Mouse (Mus musculus) liver, postnatal 0 days (tissue): ENCODE data around the gene Kcna3. TPM values are rescaled to one million over a fixed set of nuclear protein-coding genes. Genes with fewer than 3 reads are reported as not detected.
A peak's percentile ranks its signal among the peaks of the same experiment; 100 is the strongest.

Experiments used
- ATAC-seq: fragments of 200-750 bp; cut with Nextera tagmentation; 2 replicates; pipeline ENCODE4 v1.8.0; 2017; ENCODE audit warnings: mild to moderate bottlenecking, moderate library complexity
- DNase-seq: peaks from one replicate; pipeline ENCODE4 v3.0.0-alpha.2; 2016
- H3K27ac ChIP-seq: fragments of 300-500 bp; sonication (generic); 2 replicates; pipeline ENCODE4 v1.5.1; 2014; ENCODE audit warnings: antibody characterized with exemption, moderate library complexity, mild to moderate bottlenecking, low read depth
- H3K27me3 ChIP-seq: fragments of 300-500 bp; sonication (generic); 2 replicates; pipeline ENCODE4 v1.6.1; 2014; ENCODE audit warnings: low read length, control low read depth, mixed read lengths; ENCODE audit not compliant: insufficient read depth
- H3K36me3 ChIP-seq: fragments of 300-500 bp; sonication (generic); replicated peaks from 2 replicates; pipeline ENCODE4 v1.6.1; 2014; ENCODE audit warnings: mild to moderate bottlenecking, control low read depth, low read length, moderate library complexity, mixed read lengths; ENCODE audit not compliant: insufficient read depth
- H3K4me1 ChIP-seq: fragments of 300-500 bp; sonication (generic); 2 replicates; pipeline ENCODE4 v1.6.1; 2014; ENCODE audit warnings: antibody characterized with exemption, mild to moderate bottlenecking, control low read depth; ENCODE audit not compliant: insufficient read depth
- H3K4me2 ChIP-seq: fragments of 300-500 bp; sonication (generic); 2 replicates; pipeline ENCODE4 v1.6.1; 2014; ENCODE audit warnings: low read depth, mild to moderate bottlenecking, low read length, moderate library complexity, mixed read lengths
- H3K4me3 ChIP-seq: fragments of 300-500 bp; sonication (generic); 2 replicates; pipeline ENCODE4 v1.5.1; 2014; ENCODE audit warnings: low read depth, low read length
- H3K9ac ChIP-seq: fragments of 300-500 bp; sonication (generic); replicated peaks from 2 replicates; pipeline ENCODE4 v1.6.1; 2014; ENCODE audit warnings: mild to moderate bottlenecking, moderate library complexity
- H3K9me3 ChIP-seq: fragments of 300-500 bp; sonication (generic); 2 replicates; pipeline ENCODE4 v1.6.1; 2016; ENCODE audit warnings: mild to moderate bottlenecking, control low read depth, low read length, mixed read lengths
- CTCF ChIP-seq: sonication (generic); IDR thresholded peaks from 2 replicates; pipeline ENCODE4 v1.5.1; 2016; ENCODE audit warnings: antibody characterized with exemption, low read depth
- EP300 ChIP-seq: IDR thresholded peaks from 2 replicates; pipeline ENCODE4 v1.6.1; 2016; ENCODE audit warnings: antibody characterized with exemption, low read depth, mild to moderate bottlenecking
- WGBS: fragments of 180-500 bp; shearing (Covaris S2); extraction: QIAGEN DNeasy Blood & Tissue Kit; methylation state at CpG from one replicate; pipeline ENCODE4 v1.1.7; 2014; ENCODE audit not compliant: insufficient replicate concordance; 5-methylcytosine and 5-hydroxymethylcytosine counted together
- polyA plus RNA-seq: library from polyadenylated mRNA; unstranded; fragments of >200 nt; fragmentation: Nextera tagmentation; extraction: Ambion mirVana; gene quantifications from 2 replicates; pipeline ENCODE4 v1.2.1, GENCODE M21; 2015

Gene Kcna3
- polyA plus RNA-seq, 1 experiment from 2014 or later = 1.2 TPM

DNA sequence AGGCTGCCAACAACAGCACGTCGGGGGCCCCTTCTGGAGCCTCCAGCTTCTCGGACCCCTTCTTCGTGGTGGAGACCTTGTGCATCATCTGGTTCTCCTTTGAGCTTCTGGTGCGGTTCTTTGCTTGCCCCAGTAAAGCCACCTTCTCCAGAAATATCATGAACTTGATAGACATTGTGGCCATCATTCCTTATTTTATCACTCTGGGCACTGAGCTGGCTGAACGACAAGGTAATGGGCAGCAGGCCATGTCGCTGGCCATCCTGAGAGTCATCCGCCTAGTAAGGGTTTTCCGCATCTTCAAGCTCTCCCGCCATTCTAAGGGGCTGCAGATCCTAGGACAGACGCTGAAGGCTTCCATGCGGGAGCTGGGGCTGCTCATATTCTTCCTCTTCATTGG is 1.1 kb downstream of the Kcna3 start:
- WGBS = 35% methylated on average over 12 of the region's 12 CpGs
- peak overlapping the region; percentile 63 for H3K4me3 ChIP-seq
- DNase-seq = peak; percentile 11

DNA sequence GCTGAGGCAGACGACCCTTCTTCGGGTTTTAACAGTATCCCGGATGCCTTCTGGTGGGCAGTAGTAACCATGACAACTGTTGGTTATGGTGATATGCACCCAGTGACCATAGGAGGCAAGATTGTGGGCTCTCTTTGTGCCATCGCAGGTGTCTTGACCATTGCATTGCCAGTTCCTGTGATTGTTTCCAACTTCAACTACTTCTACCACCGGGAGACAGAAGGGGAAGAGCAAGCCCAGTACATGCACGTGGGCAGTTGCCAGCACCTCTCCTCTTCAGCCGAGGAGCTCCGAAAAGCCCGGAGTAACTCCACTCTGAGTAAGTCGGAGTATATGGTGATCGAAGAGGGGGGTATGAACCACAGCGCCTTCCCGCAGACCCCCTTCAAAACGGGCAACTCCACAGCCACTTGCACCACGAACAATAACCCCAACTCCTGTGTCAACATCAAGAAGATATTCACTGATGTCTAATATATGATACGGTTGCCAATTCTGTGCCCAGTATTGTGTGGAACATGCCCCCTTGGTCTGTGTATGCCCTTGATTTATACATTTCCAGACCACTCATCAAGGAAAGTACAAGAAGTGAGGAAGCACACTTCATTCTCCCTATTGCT is 1.7 kb downstream of the Kcna3 start:
- ATAC-seq = 0 out of 2 replicates have a peak, but pooled peaks have one; percentile 7
- TF ChIP-seq CTCF (no peak), EP300 (no peak)
- peaks cover 37% of the 10 kb centered on the region for H3K27me3 ChIP-seq

More for the DNA sequence above, 1.1 kb downstream of the Kcna3 start:
- no peak for ATAC-seq
- 0 out of 2 replicates have a peak overlapping the region, but pooled peaks have one; percentile 5 for H3K27ac ChIP-seq
- H3K9ac ChIP-seq = no peak overlapping the region
- H3K36me3 ChIP-seq = no peaks in the 10 kb centered on the region
- peaks cover 8% of the 10 kb centered on the region for H3K4me1 ChIP-seq
- H3K4me2 ChIP-seq = peak overlapping the region; percentile 89
- TF ChIP-seq EP300 (no peak), CTCF (no peak)
- H3K27me3 ChIP-seq = peaks cover 37% of the 10 kb centered on the region
- H3K9me3 ChIP-seq = no peaks in the 10 kb centered on the region

DNA sequence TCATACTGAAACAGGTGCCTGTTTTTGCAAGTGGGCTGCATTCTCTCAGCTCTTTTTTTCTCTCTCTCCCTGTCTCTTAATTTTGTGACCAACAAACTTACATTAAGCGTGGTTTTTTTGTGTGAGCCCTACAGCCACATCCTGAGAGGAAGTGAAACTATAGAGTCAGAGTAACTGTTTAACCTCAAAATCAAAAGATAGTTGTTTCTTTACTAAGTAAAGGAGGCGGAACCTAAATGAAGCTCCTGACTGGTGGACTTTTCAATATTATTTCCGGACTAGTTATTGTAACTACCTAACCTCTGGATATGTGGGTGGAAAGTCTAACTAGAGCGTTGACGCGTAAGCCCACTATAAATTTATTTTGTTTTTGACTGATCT is 2.2 kb downstream of the Kcna3 start:
- DNase-seq (no peak), ATAC-seq (peak; percentile 20; the same call in 1 of the 2 replicates)

More for the DNA sequence above, 1.7 kb downstream of the Kcna3 start:
- Histone ChIP-seq H3K9me3 (no peaks in the 10 kb centered on the region), H3K4me1 (peaks cover 8% of the 10 kb centered on the region), H3K36me3 (no peaks in the 10 kb centered on the region), H3K27ac (peak overlapping the region; percentile 57), H3K4me3 (peak overlapping the region; percentile 63), H3K9ac (no peak overlapping the region), H3K4me2 (peak overlapping the region; percentile 89)
- 30% methylated on average over 16 of the region's 16 CpGs for WGBS
- DNase-seq = peak; percentile 11

DNA sequence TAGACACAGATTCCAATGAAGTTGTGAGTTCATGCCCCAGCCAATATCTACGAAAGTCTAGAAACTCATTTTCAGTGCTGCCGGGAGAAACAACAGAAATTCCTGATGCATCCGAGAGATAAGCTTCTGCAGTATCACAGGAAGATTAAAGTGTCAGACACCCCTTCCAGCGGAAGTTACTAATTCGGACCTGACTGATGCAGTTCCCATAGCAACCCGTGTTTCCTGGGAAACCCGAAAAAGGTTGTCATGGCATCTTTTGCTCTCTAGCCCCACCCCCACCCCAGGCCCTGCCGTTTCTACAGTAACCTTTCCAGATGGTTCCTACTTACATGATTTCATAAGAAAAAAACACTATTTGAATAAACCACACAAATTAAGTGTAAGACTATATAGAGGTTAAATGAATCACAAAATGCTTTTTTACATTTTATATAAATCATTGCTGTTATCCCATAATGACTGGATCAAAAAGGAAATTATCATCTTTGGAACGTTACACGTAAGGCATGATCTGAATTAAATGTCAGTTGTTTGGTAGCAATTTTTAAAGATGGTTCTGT is 2.8 kb downstream of the Kcna3 start:
- Histone ChIP-seq H3K27ac (no peak overlapping the region), H3K4me2 (peak overlapping the region; percentile 89), H3K9me3 (no peaks in the 10 kb centered on the region), H3K9ac (no peak overlapping the region), H3K4me3 (peak overlapping the region; percentile 24), H3K27me3 (peaks cover 37% of the 10 kb centered on the region), H3K36me3 (no peaks in the 10 kb centered on the region), H3K4me1 (peaks cover 8% of the 10 kb centered on the region)
- ATAC-seq (no peak), DNase-seq (peak; percentile 15)
- TF ChIP-seq CTCF (no peak), EP300 (no peak)
- WGBS = 28% methylated on average over 10 of the region's 10 CpGs

More for the DNA sequence above, 2.2 kb downstream of the Kcna3 start:
- Histone ChIP-seq H3K4me3 (peak overlapping the region; percentile 63), H3K36me3 (no peaks in the 10 kb centered on the region), H3K4me2 (peak overlapping the region; percentile 89), H3K27me3 (peaks cover 37% of the 10 kb centered on the region), H3K4me1 (peaks cover 8% of the 10 kb centered on the region), H3K9me3 (no peaks in the 10 kb centered on the region), H3K27ac (peak overlapping the region; percentile 57), H3K9ac (no peak overlapping the region)
- no peak for TF ChIP-seq CTCF
- TF ChIP-seq EP300 = no peak
- WGBS = 33% methylated on average over 6 of the region's 6 CpGs

DNA sequence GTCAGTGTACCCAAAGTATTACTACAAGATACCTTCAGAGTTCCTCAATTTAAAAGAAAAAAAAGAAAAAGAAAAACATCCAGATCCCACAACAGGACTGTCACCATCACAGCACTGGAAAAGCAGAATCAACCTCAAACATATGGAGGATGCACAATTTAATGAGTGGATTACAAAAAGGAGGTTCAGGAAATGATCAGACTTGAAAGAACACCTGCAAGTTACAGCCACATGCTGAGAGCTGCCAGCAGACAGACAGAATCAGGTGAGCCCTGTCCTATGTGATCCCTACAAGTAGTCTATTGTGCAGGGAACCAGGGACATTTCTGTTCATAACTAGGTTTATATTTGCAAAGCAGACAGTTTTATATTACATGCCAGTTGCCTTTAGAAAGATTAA is 3.3 kb downstream of the Kcna3 start:
- ATAC-seq = no peak
- Histone ChIP-seq H3K4me2 (no peak overlapping the region; the same call in 1 of the 2 replicates), H3K4me1 (peaks cover 8% of the 10 kb centered on the region)

DNA sequence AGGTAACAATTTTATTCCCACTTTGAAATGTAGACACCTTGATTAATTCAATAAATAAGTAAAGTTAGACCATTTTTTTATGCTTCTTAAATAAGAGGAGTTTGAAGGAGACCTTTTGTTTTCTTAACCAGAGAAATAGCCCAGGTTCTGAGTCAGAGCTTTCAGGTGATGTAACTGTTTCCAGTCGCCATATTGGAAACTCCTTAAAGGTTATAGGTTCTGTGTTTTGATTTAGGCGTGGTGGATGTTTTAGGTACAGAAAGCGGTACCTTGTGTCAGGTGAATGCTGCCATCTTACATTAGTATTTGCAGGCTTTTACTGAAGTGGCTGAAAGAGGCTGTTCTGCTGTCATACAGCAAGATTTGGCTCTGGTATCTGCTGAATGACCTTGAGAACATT is 4.4 kb downstream of the Kcna3 start:
- no peaks in the 10 kb centered on the region for H3K36me3 ChIP-seq
- no peak overlapping the region for H3K4me3 ChIP-seq
- 72% methylated on average over 3 of the region's 3 CpGs for WGBS
- no peak for TF ChIP-seq CTCF
- TF ChIP-seq EP300 = no peak
- no peak for DNase-seq
- no peak overlapping the region for H3K4me2 ChIP-seq
- H3K4me1 ChIP-seq = peaks cover 8% of the 10 kb centered on the region
- peaks cover 27% of the 10 kb centered on the region for H3K27me3 ChIP-seq
- no peak for ATAC-seq
- no peaks in the 10 kb centered on the region for H3K9me3 ChIP-seq
- H3K27ac ChIP-seq = no peak overlapping the region
- H3K9ac ChIP-seq = no peak overlapping the region

More for the DNA sequence above, 3.3 kb downstream of the Kcna3 start:
- peaks cover 35% of the 10 kb centered on the region for H3K27me3 ChIP-seq
- no peak for DNase-seq
- no peak overlapping the region for H3K4me3 ChIP-seq
- H3K36me3 ChIP-seq = no peaks in the 10 kb centered on the region
- TF ChIP-seq EP300 (no peak), CTCF (no peak)
- no peaks in the 10 kb centered on the region for H3K9me3 ChIP-seq
- H3K9ac ChIP-seq = no peak overlapping the region
- H3K27ac ChIP-seq = no peak overlapping the region
